Mouse (Mus musculus) heart, embryonic 13.5 days (tissue): Measurements from ENCODE around the gene Siae. TPM values are rescaled to one million over a fixed set of nuclear protein-coding genes. Genes with fewer than 3 reads are reported as not detected.

Experiments
- ATAC-seq: fragments of 200-750 bp; cut with Nextera tagmentation; 2 replicates; pipeline ENCODE4 v1.8.0; 2017; ENCODE audit warnings: moderate TSS enrichment; ENCODE audit not compliant: insufficient number of reproducible peaks, low FRiP score, low TSS enrichment; ENCODE audit errors: extremely low read depth
- H3K27ac ChIP-seq: fragments of 300-500 bp; sonication (generic); replicated peaks from 2 replicates; pipeline ENCODE4 v1.5.1; 2015; ENCODE audit warnings: moderate library complexity, mild to moderate bottlenecking, inconsistent platforms
- H3K27me3 ChIP-seq: fragments of 300-500 bp; sonication (generic); replicated peaks from 2 replicates; pipeline ENCODE4 v1.6.1; 2015; ENCODE audit warnings: mild to moderate bottlenecking, inconsistent platforms
- H3K36me3 ChIP-seq: fragments of 300-500 bp; sonication (generic); 2 replicates; pipeline ENCODE4 v1.6.1; 2015; ENCODE audit warnings: mild to moderate bottlenecking, inconsistent platforms
- H3K4me1 ChIP-seq: fragments of 300-500 bp; sonication (generic); 2 replicates; pipeline ENCODE4 v1.6.1; 2015; ENCODE audit warnings: inconsistent platforms
- H3K4me2 ChIP-seq: fragments of 300-500 bp; sonication (generic); 2 replicates; pipeline ENCODE4 v1.6.1; 2015; ENCODE audit warnings: inconsistent platforms, mild to moderate bottlenecking, moderate library complexity
- H3K4me3 ChIP-seq: fragments of 300-500 bp; sonication (generic); 2 replicates; pipeline ENCODE4 v1.5.1; 2015; ENCODE audit warnings: moderate library complexity, mild to moderate bottlenecking, inconsistent platforms
- H3K9ac ChIP-seq: fragments of 300-500 bp; sonication (generic); 2 replicates; pipeline ENCODE4 v1.6.1; 2015; ENCODE audit warnings: inconsistent platforms, mild to moderate bottlenecking, moderate library complexity
- H3K9me3 ChIP-seq: fragments of 300-500 bp; sonication (generic); 2 replicates; pipeline ENCODE4 v1.6.1; 2016; ENCODE audit warnings: inconsistent platforms
- whole genome bisulfite sequencing: fragments of 180-500 bp; shearing (Covaris S2); methylation state at CpG from one replicate; pipeline ENCODE4 v1.1.7; 2015; ENCODE audit warnings: mixed read lengths; 5-methylcytosine and 5-hydroxymethylcytosine counted together
- polyA plus RNA-seq: library from polyadenylated mRNA; unstranded; fragments of >200 nt; fragmentation: Nextera tagmentation; extraction: Ambion mirVana; gene quantifications from 2 replicates; pipeline ENCODE4 v1.2.1, GENCODE M21; 2015

The Siae gene
- polyA plus RNA-seq, 1 experiment from 2014 or later, result 9.6 TPM

GRCm38 (mm10) chr9:37613911-37614280 lies 58.4 kb downstream of the Siae start:
- peak overlapping the region; percentile 74 for H3K4me2 ChIP-seq
- peak overlapping the region; percentile 71 for H3K27ac ChIP-seq
- H3K4me3 ChIP-seq, result peak overlapping the region; percentile 69
- 25% methylated on average over 6 of the region's 6 CpGs for whole genome bisulfite sequencing
- H3K4me1 ChIP-seq, result peaks cover 12% of the 10 kb centered on the region
- peak overlapping the region; percentile 80 for H3K9ac ChIP-seq
- H3K9me3 ChIP-seq, result no peaks in the 10 kb centered on the region
- H3K36me3 ChIP-seq, result no peaks in the 10 kb centered on the region
- no peak for ATAC-seq
- no peaks in the 10 kb centered on the region; the same call in 1 of the 2 replicates for H3K27me3 ChIP-seq

DNA sequence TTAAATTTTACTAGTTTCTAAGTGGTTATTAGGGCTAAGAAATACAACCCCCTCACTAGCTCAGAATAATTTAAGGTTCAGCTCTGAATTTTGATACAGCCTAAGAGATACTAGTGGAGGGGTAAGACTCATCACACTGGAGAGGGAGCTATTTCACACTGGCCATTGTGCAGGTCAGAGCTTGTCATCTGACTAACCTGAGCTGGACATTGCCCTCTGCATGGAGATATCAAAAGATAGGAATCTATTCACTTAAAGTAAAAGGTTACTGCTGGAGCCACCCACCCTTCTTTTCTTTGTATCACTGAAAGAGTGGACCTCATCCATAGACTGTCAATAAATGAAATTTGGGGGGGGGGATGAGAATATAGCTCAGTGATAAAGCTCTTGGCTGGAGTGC lies 58.8 kb downstream of the Siae start:
- no peak for ATAC-seq
- peak overlapping the region; percentile 69; the same call in 1 of the 2 replicates for H3K4me3 ChIP-seq
- H3K4me1 ChIP-seq, result peaks cover 12% of the 10 kb centered on the region
- no peaks in the 10 kb centered on the region for H3K36me3 ChIP-seq
- H3K9ac ChIP-seq, result no peak overlapping the region; the same call in 1 of the 2 replicates
- H3K9me3 ChIP-seq, result no peaks in the 10 kb centered on the region
- H3K4me2 ChIP-seq, result peak overlapping the region; percentile 74
- no peak overlapping the region for H3K27ac ChIP-seq
- no peaks in the 10 kb centered on the region; the same call in 1 of the 2 replicates for H3K27me3 ChIP-seq

GRCm38 (mm10) chr9:37615220-37615619 lies 59.7 kb downstream of the Siae start:
- peaks cover 12% of the 10 kb centered on the region for H3K4me1 ChIP-seq

GRCm38 (mm10) chr9:37616770-37617169 lies 61.3 kb downstream of the Siae start:
- H3K4me1 ChIP-seq, result peaks cover 12% of the 10 kb centered on the region
- H3K27ac ChIP-seq, result no peak overlapping the region
- H3K4me2 ChIP-seq, result no peak overlapping the region
- no peak overlapping the region for H3K4me3 ChIP-seq
- no peaks in the 10 kb centered on the region; the same call in 1 of the 2 replicates for H3K27me3 ChIP-seq
- WGBS, result 42% methylated on average over 2 of the region's 2 CpGs
- no peaks in the 10 kb centered on the region for H3K9me3 ChIP-seq
- ATAC-seq, result no peak
- no peaks in the 10 kb centered on the region for H3K36me3 ChIP-seq
- H3K9ac ChIP-seq, result peak overlapping the region; percentile 59

More at GRCm38 (mm10) chr9:37615220-37615619, 59.7 kb downstream of the Siae start:
- Histone ChIP-seq H3K27ac (no peak overlapping the region), H3K9me3 (no peaks in the 10 kb centered on the region), H3K4me2 (no peak overlapping the region), H3K9ac (no peak overlapping the region), H3K36me3 (no peaks in the 10 kb centered on the region), H3K4me3 (no peak overlapping the region), H3K27me3 (no peaks in the 10 kb centered on the region; the same call in 1 of the 2 replicates)
- ATAC-seq, result no peak
- 68% methylated on average over 5 of the region's 5 CpGs for WGBS

GRCm38 (mm10) chr9:37621290-37621689 lies 65.8 kb downstream of the Siae start:
- Histone ChIP-seq H3K4me3 (no peak overlapping the region), H3K9ac (no peak overlapping the region), H3K36me3 (no peaks in the 10 kb centered on the region), H3K9me3 (no peaks in the 10 kb centered on the region), H3K27me3 (no peaks in the 10 kb centered on the region), H3K27ac (no peak overlapping the region), H3K4me2 (no peak overlapping the region), H3K4me1 (peaks cover 8% of the 10 kb centered on the region; the same call in 1 of the 2 replicates)
- WGBS, result 82% methylated on average over 6 of the region's 6 CpGs
- no peak for ATAC-seq

GRCm38 (mm10) chr9:37623981-37624380 lies 68.5 kb downstream of the Siae start:
- H3K4me2 ChIP-seq, result no peak overlapping the region
- H3K27me3 ChIP-seq, result no peaks in the 10 kb centered on the region
- no peaks in the 10 kb centered on the region for H3K9me3 ChIP-seq
- H3K9ac ChIP-seq, result no peak overlapping the region
- 81% methylated on average over 3 of the region's 3 CpGs for WGBS
- no peak overlapping the region for H3K27ac ChIP-seq
- no peak overlapping the region for H3K4me3 ChIP-seq
- no peak for ATAC-seq
- no peaks in the 10 kb centered on the region for H3K36me3 ChIP-seq
- peaks cover 9% of the 10 kb centered on the region; the same call in 1 of the 2 replicates for H3K4me1 ChIP-seq

DNA sequence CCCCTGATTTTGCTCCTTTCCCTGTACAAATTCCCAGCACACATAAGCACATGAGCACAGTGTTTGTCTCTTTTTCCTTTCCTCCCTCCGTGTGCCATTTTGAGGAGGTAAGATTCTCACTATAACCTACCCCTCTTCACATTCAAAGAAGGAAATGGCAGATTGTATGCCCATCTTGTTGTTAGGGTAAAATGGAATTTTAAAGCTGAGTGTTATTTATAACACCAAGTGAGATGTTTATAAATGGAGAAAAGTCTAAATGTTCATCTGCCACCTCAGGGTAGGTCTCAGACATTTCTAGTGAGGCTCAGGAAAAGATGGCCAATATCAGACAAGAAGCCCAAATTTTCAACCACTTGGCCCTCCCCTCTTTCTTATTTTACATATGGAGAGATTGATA lies 69.0 kb downstream of the Siae start:
- Histone ChIP-seq H3K9ac (no peak overlapping the region), H3K36me3 (no peaks in the 10 kb centered on the region), H3K27me3 (no peaks in the 10 kb centered on the region), H3K27ac (no peak overlapping the region), H3K9me3 (no peaks in the 10 kb centered on the region), H3K4me3 (no peak overlapping the region), H3K4me2 (no peak overlapping the region), H3K4me1 (peaks cover 9% of the 10 kb centered on the region; the same call in 1 of the 2 replicates)
- no peak for ATAC-seq
- WGBS, result 63% methylated on average over 1 of the region's 1 CpGs

- Histone ChIP-seq H3K36me3 (no peaks in the 10 kb centered on the region), H3K27me3 (no peaks in the 10 kb centered on the region), H3K4me1 (peaks cover 9% of the 10 kb centered on the region; the same call in 1 of the 2 replicates), H3K4me3 (no peak overlapping the region), H3K9ac (no peak overlapping the region), H3K4me2 (no peak overlapping the region), H3K9me3 (no peaks in the 10 kb centered on the region), H3K27ac (no peak overlapping the region)
- 70% methylated on average over 3 of the region's 3 CpGs for WGBS
- no peak for ATAC-seq
These were observed 69.6 kb downstream of the Siae start for GRCm38 (mm10) chr9:37625129-37625528.

- WGBS, result 29% methylated on average over 7 of the region's 7 CpGs
These were observed 70.1 kb downstream of the Siae start for GRCm38 (mm10) chr9:37625641-37626040.

DNA sequence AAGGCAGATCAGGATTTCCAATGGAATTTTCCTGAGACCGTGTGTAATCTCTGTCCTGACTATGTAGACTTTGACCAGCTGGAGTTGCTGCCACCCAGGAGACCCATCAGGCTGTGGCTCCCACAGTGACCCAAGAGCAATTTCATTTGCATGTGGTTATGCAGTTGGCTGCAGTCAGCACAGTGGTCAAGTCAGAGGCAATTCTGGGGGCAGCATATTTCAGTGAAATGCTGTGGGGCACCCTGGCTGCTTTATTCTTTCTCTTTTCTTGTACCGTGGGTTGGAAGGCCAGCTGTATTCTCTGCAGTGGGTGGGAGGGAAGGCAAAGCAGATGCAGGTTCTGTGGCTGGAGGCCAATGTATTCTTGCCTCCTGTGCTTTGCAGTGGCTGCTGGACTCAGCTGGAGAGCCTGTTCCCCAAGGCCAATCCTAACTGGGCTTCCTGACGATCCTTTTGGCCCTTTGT lies 70.6 kb downstream of the Siae start:
- WGBS, result 9% methylated on average over 3 of the region's 3 CpGs
- Histone ChIP-seq H3K36me3 (no peaks in the 10 kb centered on the region), H3K4me1 (peaks cover 9% of the 10 kb centered on the region; the same call in 1 of the 2 replicates), H3K9ac (no peak overlapping the region), H3K4me3 (no peak overlapping the region), H3K27me3 (no peaks in the 10 kb centered on the region), H3K4me2 (no peak overlapping the region), H3K9me3 (no peaks in the 10 kb centered on the region), H3K27ac (no peak overlapping the region)
- no peak for ATAC-seq

More at GRCm38 (mm10) chr9:37625641-37626040, 70.1 kb downstream of the Siae start:
- Histone ChIP-seq H3K9me3 (no peaks in the 10 kb centered on the region), H3K9ac (no peak overlapping the region), H3K4me2 (no peak overlapping the region), H3K27ac (no peak overlapping the region), H3K36me3 (no peaks in the 10 kb centered on the region), H3K4me1 (peaks cover 9% of the 10 kb centered on the region; the same call in 1 of the 2 replicates), H3K27me3 (no peaks in the 10 kb centered on the region), H3K4me3 (no peak overlapping the region)
- no peak for ATAC-seq

- Histone ChIP-seq H3K27ac (no peak overlapping the region), H3K36me3 (no peaks in the 10 kb centered on the region), H3K9me3 (no peaks in the 10 kb centered on the region), H3K27me3 (no peaks in the 10 kb centered on the region), H3K4me2 (no peak overlapping the region), H3K4me1 (peaks cover 9% of the 10 kb centered on the region; the same call in 1 of the 2 replicates), H3K4me3 (no peak overlapping the region), H3K9ac (no peak overlapping the region)
- no peak for ATAC-seq
- 93% methylated on average over 1 of the region's 1 CpGs for WGBS
These were observed 71.8 kb downstream of the Siae start for GRCm38 (mm10) chr9:37627263-37627662.

- ATAC-seq, result no peak
- H3K9me3 ChIP-seq, result no peaks in the 10 kb centered on the region
- no peak overlapping the region for H3K4me2 ChIP-seq
- no peaks in the 10 kb centered on the region for H3K36me3 ChIP-seq
- 64% methylated on average over 4 of the region's 4 CpGs for WGBS
- H3K9ac ChIP-seq, result no peak overlapping the region
- no peaks in the 10 kb centered on the region for H3K27me3 ChIP-seq
- peaks cover 9% of the 10 kb centered on the region; the same call in 1 of the 2 replicates for H3K4me1 ChIP-seq
- no peak overlapping the region for H3K27ac ChIP-seq
- no peak overlapping the region for H3K4me3 ChIP-seq
These were observed 73.1 kb downstream of the Siae start for GRCm38 (mm10) chr9:37628581-37628980.
